Mouse (Mus musculus) ES-Bruce4 (cell line): Measurements from ENCODE around the gene Ckm. TPM values are rescaled to one million over a fixed set of nuclear protein-coding genes. Genes with fewer than 3 reads are reported as not detected.

ENCODE experiments used
- H3K27ac ChIP-seq: 2 replicates; pipeline ENCODE4 v1.5.1; 2012; ENCODE audit warnings: low read length, inconsistent platforms; ENCODE audit not compliant: insufficient read depth
- H3K27me3 ChIP-seq: 2 replicates; pipeline ENCODE4 v1.6.1; 2012; ENCODE audit warnings: mild to moderate bottlenecking, low read length, inconsistent platforms; ENCODE audit not compliant: control insufficient read depth, poor library complexity, insufficient read depth, severe bottlenecking
- H3K36me3 ChIP-seq: 2 replicates; pipeline ENCODE4 v1.6.1; 2012; ENCODE audit warnings: inconsistent platforms, mild to moderate bottlenecking, low read length, moderate library complexity; ENCODE audit not compliant: control insufficient read depth, poor library complexity, insufficient read depth, severe bottlenecking
- H3K4me1 ChIP-seq: one replicate; pipeline ENCODE4 v1.8.1; 2011; ENCODE audit warnings: low read length; ENCODE audit not compliant: control insufficient read depth, insufficient read depth
- H3K4me3 ChIP-seq: 2 replicates; pipeline ENCODE4 v1.5.1; 2011; ENCODE audit warnings: low read depth, mild to moderate bottlenecking, low read length
- H3K9ac ChIP-seq: 2 replicates; pipeline ENCODE4 v1.6.1; 2012; ENCODE audit warnings: low read depth, mild to moderate bottlenecking, inconsistent platforms; ENCODE audit not compliant: poor library complexity, severe bottlenecking
- H3K9me3 ChIP-seq: replicated peaks from 2 replicates; pipeline ENCODE4 v1.6.1; 2012; ENCODE audit warnings: mild to moderate bottlenecking, low read length, inconsistent platforms; ENCODE audit not compliant: control insufficient read depth, poor library complexity, insufficient read depth, severe bottlenecking
- CTCF ChIP-seq: IDR thresholded peaks from one replicate; pipeline ENCODE4 v1.8.1; 2011; ENCODE audit warnings: low read depth, low read length
- EP300 ChIP-seq: IDR thresholded peaks from 2 replicates; pipeline ENCODE4 v1.6.1; 2011; ENCODE audit warnings: low read depth, low read length; ENCODE audit not compliant: insufficient read depth
- POLR2A ChIP-seq: IDR thresholded peaks from one replicate; pipeline ENCODE4 v1.8.1; 2011; ENCODE audit warnings: low read length; ENCODE audit not compliant: insufficient read depth
- polyA plus RNA-seq: library from polyadenylated mRNA; stranded (reverse); fragments of >200 nt; gene quantifications from 2 replicates; pipeline ENCODE4 v1.2.4, GENCODE M21; 2011; ENCODE audit warnings: low read depth; ENCODE audit not compliant: missing spikeins, insufficient read depth, insufficient read length

Ckm gene
- polyA plus RNA-seq, 1 experiment, result not detected

GRCm38 (mm10) chr7:19410766-19411344, 6.3 kb downstream of the Ckm start:
- Histone ChIP-seq H3K4me1 (no peaks in the 10 kb centered on the region), H3K4me3 (no peak overlapping the region), H3K27me3 (no peaks in the 10 kb centered on the region), H3K36me3 (no peaks in the 10 kb centered on the region), H3K9me3 (no peaks in the 10 kb centered on the region), H3K27ac (no peak overlapping the region), H3K9ac (no peak overlapping the region)
- TF ChIP-seq CTCF (no peak), POLR2A (no peak), EP300 (no peak)

- TF ChIP-seq CTCF (no peak), POLR2A (no peak), EP300 (no peak)
- no peaks in the 10 kb centered on the region for H3K36me3 ChIP-seq
- no peak overlapping the region for H3K4me3 ChIP-seq
- no peaks in the 10 kb centered on the region for H3K9me3 ChIP-seq
- H3K9ac ChIP-seq, result no peak overlapping the region
- H3K27me3 ChIP-seq, result no peaks in the 10 kb centered on the region
- no peaks in the 10 kb centered on the region for H3K4me1 ChIP-seq
- H3K27ac ChIP-seq, result no peak overlapping the region
Measured at GRCm38 (mm10) chr7:19411783-19412182, 7.2 kb downstream of the Ckm start.

- no peaks in the 10 kb centered on the region for H3K27me3 ChIP-seq
- no peak overlapping the region for H3K27ac ChIP-seq
- no peaks in the 10 kb centered on the region for H3K9me3 ChIP-seq
- no peak overlapping the region for H3K9ac ChIP-seq
- H3K36me3 ChIP-seq, result no peaks in the 10 kb centered on the region
- H3K4me1 ChIP-seq, result no peaks in the 10 kb centered on the region
- H3K4me3 ChIP-seq, result no peak overlapping the region
- TF ChIP-seq EP300 (no peak), POLR2A (no peak), CTCF (no peak)
Measured at GRCm38 (mm10) chr7:19413525-19413924, 8.9 kb downstream of the Ckm start.

GRCm38 (mm10) chr7:19416590-19416989, 12.0 kb downstream of the Ckm start:
- H3K9ac ChIP-seq, result no peak overlapping the region
- H3K36me3 ChIP-seq, result no peaks in the 10 kb centered on the region
- H3K27me3 ChIP-seq, result no peaks in the 10 kb centered on the region
- H3K4me1 ChIP-seq, result no peaks in the 10 kb centered on the region
- no peaks in the 10 kb centered on the region for H3K9me3 ChIP-seq
- H3K4me3 ChIP-seq, result no peak overlapping the region
- no peak overlapping the region for H3K27ac ChIP-seq
- TF ChIP-seq CTCF, result no peak
- no peak for TF ChIP-seq POLR2A
- no peak for TF ChIP-seq EP300

- H3K4me3 ChIP-seq, result peak overlapping the region; percentile 68
- no peaks in the 10 kb centered on the region for H3K36me3 ChIP-seq
- H3K27me3 ChIP-seq, result no peaks in the 10 kb centered on the region; the same call in 1 of the 2 replicates
- H3K4me1 ChIP-seq, result no peaks in the 10 kb centered on the region
- H3K9ac ChIP-seq, result peak overlapping the region; percentile 8; the same call in 1 of the 2 replicates
- H3K27ac ChIP-seq, result no peak overlapping the region
- no peaks in the 10 kb centered on the region for H3K9me3 ChIP-seq
- no peak for TF ChIP-seq CTCF
- no peak for TF ChIP-seq EP300
- TF ChIP-seq POLR2A, result no peak
Measured at GRCm38 (mm10) chr7:19420121-19420520, 15.5 kb downstream of the Ckm start.

- TF ChIP-seq EP300 (no peak), POLR2A (no peak)
- Histone ChIP-seq H3K36me3 (no peaks in the 10 kb centered on the region), H3K27me3 (no peaks in the 10 kb centered on the region; the same call in 1 of the 2 replicates), H3K4me3 (peak overlapping the region; percentile 73), H3K9me3 (no peaks in the 10 kb centered on the region), H3K9ac (no peak overlapping the region), H3K4me1 (no peaks in the 10 kb centered on the region), H3K27ac (no peak overlapping the region)
Measured at GRCm38 (mm10) chr7:19420821-19421636, 16.5 kb downstream of the Ckm start.
